Mouse (Mus musculus): ENCODE measurements around the gene Sh3pxd2a. TPM values are rescaled to one million over a fixed set of nuclear protein-coding genes. Genes with fewer than 3 reads are reported as not detected.

The Sh3pxd2a gene
- polyA plus RNA-seq, 1 experiment from 2014 or later, result 2.3 TPM

DNA sequence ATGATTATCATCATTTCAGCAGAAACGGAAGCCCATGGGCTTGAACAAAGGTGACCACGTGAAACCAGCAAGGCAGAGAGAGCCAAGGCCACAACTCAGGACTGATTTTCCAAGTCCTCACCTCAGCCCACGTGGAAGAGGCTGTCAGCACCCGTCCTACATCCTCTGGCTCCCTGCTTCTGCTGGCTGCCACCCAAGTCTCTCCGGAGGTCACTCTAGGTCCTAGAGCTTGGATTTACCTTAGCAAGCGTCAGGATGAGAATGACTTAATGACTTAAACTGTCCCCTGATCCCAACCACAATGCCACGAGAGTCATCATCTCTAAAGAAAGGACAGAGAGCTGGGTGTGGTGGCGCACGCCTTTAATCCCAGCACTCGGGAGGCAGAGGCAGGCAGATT is 11.5 kb downstream of the Sh3pxd2a start:
- Histone ChIP-seq H3K4me1 (replicated peaks) (peaks cover 33% of the 10 kb centered on the region), H3K27ac (replicated peaks) (no peak overlapping the region), H3K27me3 (no peaks in the 10 kb centered on the region), H3K4me2 (no peak overlapping the region), H3K9ac (no peak overlapping the region), H3K36me3 (no peaks in the 10 kb centered on the region), H3K4me3 (no peak overlapping the region), H3K9me3 (no peaks in the 10 kb centered on the region)
- 89% methylated on average over 10 of the region's 10 CpGs for WGBS
- ATAC-seq (ENCODE audit: low FRiP score, low read depth), result no peak

DNA sequence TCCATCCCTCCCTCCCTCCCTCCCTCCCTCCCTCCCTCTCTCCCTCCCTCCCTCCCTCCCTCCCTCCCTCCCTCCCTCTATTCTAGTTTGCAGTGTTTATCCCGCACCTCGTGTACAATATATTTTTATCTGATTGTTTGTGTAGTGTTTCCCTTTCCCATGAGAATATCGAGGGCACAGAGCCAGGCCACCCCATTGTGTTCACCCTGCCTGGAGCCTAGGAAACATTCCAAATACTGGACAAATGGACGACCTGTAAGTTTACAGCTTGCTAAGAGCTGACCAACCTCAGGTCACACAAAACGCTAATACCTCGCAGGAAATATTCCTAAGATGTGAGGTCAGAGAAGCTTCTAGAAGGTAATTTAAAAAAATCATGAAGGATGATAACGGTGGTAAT is 12.0 kb downstream of the Sh3pxd2a start:
- H3K27me3 ChIP-seq, result no peaks in the 10 kb centered on the region
- H3K4me1 ChIP-seq (replicated peaks), result peaks cover 35% of the 10 kb centered on the region
- no peak for ATAC-seq (ENCODE audit: low FRiP score, low read depth)
- H3K9ac ChIP-seq, result no peak overlapping the region
- no peak overlapping the region for H3K27ac ChIP-seq (replicated peaks)
- no peak overlapping the region for H3K4me2 ChIP-seq
- no peaks in the 10 kb centered on the region for H3K9me3 ChIP-seq
- H3K36me3 ChIP-seq, result no peaks in the 10 kb centered on the region
- WGBS, result 70% methylated on average over 7 of the region's 7 CpGs
- H3K4me3 ChIP-seq, result no peak overlapping the region

DNA sequence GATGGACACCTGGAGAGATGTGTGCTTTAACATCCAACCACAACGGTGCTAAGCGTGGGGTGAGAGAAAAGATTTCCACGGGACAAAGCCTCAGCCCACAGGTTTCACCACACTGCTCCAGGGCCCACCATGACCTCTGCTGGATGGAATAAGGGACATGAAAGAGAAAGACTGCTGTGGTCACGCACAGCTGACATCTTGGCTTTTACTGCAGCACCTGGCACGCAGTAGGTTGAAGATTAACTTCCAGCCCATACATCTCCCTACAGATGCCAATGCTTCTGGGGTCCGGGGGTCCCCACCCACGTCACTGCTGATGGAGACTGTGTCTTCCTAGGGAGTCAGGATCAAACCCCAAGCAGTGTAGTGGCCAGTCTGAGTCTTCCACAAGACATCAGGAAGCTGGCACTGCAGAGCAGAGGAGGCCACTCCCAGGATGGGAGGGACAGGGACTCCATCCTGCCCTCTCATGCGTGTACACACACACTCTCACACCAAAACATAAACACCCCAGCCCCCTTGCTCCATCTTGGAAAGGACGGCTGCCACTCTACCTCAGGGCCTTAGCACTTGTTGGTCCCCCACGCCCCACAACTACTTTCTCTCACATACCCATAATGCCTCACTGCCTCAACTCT is 12.6 kb downstream of the Sh3pxd2a start:
- Histone ChIP-seq H3K4me3 (no peak overlapping the region), H3K4me1 (replicated peaks) (peaks cover 42% of the 10 kb centered on the region), H3K36me3 (no peaks in the 10 kb centered on the region), H3K9ac (no peak overlapping the region), H3K27ac (replicated peaks) (no peak overlapping the region), H3K27me3 (no peaks in the 10 kb centered on the region), H3K4me2 (no peak overlapping the region), H3K9me3 (no peaks in the 10 kb centered on the region)
- WGBS, result 66% methylated on average over 10 of the region's 10 CpGs
- ATAC-seq (ENCODE audit: low FRiP score, low read depth), result no peak

DNA sequence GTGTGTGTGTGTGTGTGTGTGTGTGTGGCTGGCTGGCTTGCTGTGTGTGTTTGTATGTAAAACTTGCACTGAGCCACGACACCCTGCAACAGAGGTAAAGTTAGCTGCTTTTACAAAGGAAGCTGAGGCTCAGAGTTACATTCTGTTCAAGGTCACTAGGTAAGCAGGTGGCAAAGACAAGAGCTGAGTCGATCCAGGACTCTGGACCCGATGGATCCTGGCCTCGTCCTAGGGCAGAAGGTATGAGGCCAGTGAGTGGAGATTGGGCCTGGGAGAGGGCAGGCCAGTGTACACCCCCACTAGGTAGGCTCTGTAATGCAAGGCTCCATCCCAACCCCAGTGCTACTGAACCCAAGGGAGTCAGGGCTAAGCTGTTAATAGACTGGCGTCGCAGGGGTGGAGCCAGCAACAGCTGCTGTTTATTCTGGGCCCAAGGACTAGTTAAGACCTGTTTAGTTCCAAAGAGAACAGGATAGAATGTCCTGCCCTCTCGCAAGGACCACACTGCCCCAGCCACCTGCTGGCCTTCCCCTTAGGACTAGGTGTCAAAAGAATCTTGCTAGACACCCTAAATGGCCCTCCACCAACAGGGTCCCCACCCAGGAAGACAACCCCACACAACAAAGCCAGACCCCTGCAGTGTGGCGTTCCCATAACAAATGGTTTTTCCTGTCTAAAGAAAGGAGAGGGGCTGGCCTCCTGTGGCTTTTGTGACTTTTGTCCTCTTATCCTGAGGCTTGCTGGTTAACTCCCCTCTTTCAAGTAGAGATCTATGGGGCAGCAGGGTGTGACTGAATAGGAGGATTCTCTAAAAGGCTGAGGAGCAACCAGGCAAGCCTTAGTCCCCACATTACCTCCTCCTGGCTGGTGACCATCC is 13.7 kb downstream of the Sh3pxd2a start:
- no peak for ATAC-seq (ENCODE audit: low FRiP score, low read depth)
- H3K27me3 ChIP-seq, result no peaks in the 10 kb centered on the region
- H3K9me3 ChIP-seq, result no peaks in the 10 kb centered on the region
- WGBS, result 27% methylated on average over 8 of the region's 8 CpGs
- H3K36me3 ChIP-seq, result no peaks in the 10 kb centered on the region
- H3K9ac ChIP-seq, result no peak overlapping the region
- peaks cover 47% of the 10 kb centered on the region for H3K4me1 ChIP-seq (replicated peaks)
- no peak overlapping the region for H3K27ac ChIP-seq (replicated peaks)
- H3K4me2 ChIP-seq, result no peak overlapping the region
- no peak overlapping the region for H3K4me3 ChIP-seq

DNA sequence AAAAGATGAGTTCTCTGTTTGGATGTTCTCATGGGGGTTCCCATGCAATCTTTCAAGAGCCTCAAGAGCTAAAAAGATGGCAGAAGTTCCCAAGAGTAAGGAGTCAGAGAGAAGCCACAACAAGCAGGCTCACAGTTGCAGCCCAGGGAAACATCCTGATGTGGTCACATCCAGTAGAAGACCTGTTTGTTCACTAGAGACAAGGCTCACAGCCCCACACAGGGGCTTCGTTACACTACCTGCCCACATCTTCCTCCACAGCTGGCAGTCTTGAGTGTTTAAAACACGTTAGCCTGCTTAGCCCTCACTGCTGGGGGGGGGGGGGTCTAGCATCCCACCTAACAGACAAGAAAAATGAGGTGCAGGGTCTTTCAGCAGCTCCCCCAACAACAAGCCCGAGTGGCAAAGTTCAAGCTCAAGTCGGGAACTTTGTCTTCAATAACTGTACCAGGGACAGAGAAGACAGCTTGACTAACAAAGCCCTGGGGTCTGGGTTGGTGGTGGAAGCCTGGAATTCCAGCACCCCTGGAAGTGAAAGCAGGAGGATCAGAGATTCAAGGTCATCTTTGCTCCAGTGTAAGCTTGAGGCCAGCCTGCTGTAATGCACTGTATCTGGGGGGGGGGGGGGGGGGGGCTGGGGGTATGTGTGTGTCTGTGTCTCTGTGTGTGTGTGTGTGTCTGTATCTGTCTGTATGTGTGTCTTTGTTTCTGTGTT is 14.5 kb downstream of the Sh3pxd2a start:
- no peak overlapping the region for H3K4me3 ChIP-seq
- H3K27me3 ChIP-seq, result no peaks in the 10 kb centered on the region
- ATAC-seq (ENCODE audit: low FRiP score, low read depth), result no peak
- H3K27ac ChIP-seq (replicated peaks), result no peak overlapping the region
- no peaks in the 10 kb centered on the region for H3K36me3 ChIP-seq
- peaks cover 47% of the 10 kb centered on the region for H3K4me1 ChIP-seq (replicated peaks)
- no peak overlapping the region for H3K9ac ChIP-seq
- no peaks in the 10 kb centered on the region for H3K9me3 ChIP-seq
- 57% methylated on average over 4 of the region's 4 CpGs for WGBS
- H3K4me2 ChIP-seq, result no peak overlapping the region

DNA sequence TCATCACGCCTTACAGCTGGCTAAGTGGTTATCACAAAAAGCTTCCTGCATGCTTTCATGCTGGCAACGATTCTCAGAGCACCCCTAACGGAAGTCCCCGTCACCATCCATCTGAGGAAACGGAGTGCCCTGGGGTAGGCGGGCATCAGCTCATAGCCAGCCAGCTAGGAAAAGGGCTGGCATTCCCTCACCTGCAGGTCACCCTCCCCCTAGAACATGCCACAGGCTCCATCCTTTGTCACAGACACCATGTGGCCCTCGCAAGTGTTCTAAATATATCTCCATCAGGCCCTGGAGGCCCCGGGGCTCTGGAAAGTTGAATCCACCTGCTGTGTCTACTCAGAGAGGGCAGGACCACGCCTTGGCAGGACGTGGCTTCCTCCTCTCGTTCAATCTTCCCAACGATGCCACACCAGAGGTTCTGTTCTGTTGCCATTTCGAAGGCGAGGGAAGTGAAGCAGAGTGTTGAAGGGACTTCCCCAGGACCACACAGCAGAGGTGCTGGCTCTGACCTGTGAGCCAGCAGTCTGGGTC is 15.5 kb downstream of the Sh3pxd2a start:
- Histone ChIP-seq H3K4me2 (no peak overlapping the region), H3K4me1 (replicated peaks) (peaks cover 41% of the 10 kb centered on the region), H3K9me3 (no peaks in the 10 kb centered on the region), H3K9ac (no peak overlapping the region), H3K36me3 (no peaks in the 10 kb centered on the region), H3K27ac (replicated peaks) (no peak overlapping the region), H3K27me3 (no peaks in the 10 kb centered on the region), H3K4me3 (no peak overlapping the region)
- WGBS, result 71% methylated on average over 14 of the region's 14 CpGs
- no peak for ATAC-seq (ENCODE audit: low FRiP score, low read depth)

DNA sequence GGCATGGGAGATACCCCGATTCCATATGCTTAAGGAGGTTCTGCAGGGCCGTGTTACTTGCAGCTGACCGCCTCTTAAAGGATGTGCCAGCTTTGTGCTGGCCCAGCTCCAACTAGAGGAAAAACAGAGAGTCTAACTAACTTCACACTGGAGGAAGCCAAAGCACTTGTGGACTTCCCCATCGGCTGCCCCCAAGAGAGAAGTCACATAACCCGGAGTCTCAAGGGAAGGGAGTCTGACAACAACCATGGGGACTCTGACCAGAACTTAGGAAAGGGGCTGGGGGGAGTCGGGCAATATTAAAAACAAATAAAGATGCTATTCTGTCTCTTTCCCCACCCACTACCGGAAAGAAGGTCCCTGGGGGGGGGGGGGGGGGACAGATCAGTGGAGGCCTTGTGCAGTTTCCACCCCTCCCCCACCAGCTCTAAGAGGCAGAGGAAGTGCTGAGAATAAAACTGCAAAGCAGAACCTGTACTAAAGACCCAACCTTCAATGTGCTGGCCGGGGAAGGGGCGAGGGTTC is 17.3 kb downstream of the Sh3pxd2a start:
- peak; percentile 47; the same call in 1 of the 2 replicates for ATAC-seq (ENCODE audit: low FRiP score, low read depth)
- Histone ChIP-seq H3K4me3 (no peak overlapping the region), H3K27me3 (no peaks in the 10 kb centered on the region), H3K4me1 (replicated peaks) (peaks cover 44% of the 10 kb centered on the region), H3K9ac (no peak overlapping the region), H3K9me3 (no peaks in the 10 kb centered on the region), H3K4me2 (no peak overlapping the region; the same call in 1 of the 2 replicates), H3K27ac (replicated peaks) (0 out of 2 replicates have a peak overlapping the region, but pooled peaks have one; percentile 0), H3K36me3 (no peaks in the 10 kb centered on the region)
- 42% methylated on average over 9 of the region's 9 CpGs for WGBS

DNA sequence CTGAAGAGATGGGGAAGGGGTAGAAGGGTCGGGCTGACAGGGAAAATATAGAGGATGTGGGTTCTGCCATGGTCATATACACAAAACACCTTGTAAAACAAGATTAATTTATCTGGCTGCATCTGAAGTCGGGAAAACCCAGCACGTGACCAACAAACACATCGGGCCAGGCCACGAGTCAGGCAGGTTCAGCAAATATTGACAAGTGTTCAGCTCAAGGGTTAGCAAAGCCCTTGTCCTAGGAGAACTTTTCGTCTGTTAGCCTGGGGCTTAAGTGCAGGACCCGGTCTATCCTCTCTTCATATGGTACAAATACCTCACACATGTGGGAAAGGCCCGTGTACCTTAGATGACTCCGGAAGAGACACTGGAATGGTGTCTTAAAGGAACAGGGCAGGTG is 18.1 kb downstream of the Sh3pxd2a start:
- 82% methylated on average over 9 of the region's 9 CpGs for WGBS
- peaks cover 44% of the 10 kb centered on the region for H3K4me1 ChIP-seq (replicated peaks)
- H3K27ac ChIP-seq (replicated peaks), result no peak overlapping the region
- H3K36me3 ChIP-seq, result no peaks in the 10 kb centered on the region
- H3K4me2 ChIP-seq, result no peak overlapping the region
- no peaks in the 10 kb centered on the region for H3K27me3 ChIP-seq
- H3K9me3 ChIP-seq, result no peaks in the 10 kb centered on the region
- ATAC-seq (ENCODE audit: low FRiP score, low read depth), result no peak
- no peak overlapping the region for H3K4me3 ChIP-seq
- H3K9ac ChIP-seq, result no peak overlapping the region

DNA sequence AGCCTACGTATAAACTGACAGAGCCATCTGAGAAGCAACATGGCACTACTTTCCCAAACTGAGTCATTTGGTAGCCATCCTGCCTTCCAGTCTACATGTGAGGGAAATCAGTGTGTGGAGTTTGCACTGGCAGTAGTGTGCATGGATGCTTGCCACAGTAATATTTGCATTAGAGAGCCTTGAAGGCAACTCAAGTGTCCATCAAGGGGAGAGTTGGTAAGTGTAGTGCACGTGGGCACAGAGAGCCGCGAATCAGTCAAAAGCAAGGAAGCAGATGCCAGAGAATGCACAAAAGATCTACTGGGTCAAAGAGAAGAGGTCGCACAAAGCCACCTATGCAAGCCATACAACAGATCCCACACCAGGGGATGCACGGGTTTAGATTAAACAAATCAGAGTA is 18.5 kb downstream of the Sh3pxd2a start:
- Histone ChIP-seq H3K36me3 (no peaks in the 10 kb centered on the region), H3K9me3 (no peaks in the 10 kb centered on the region), H3K27ac (replicated peaks) (no peak overlapping the region), H3K9ac (no peak overlapping the region), H3K4me3 (no peak overlapping the region), H3K4me2 (no peak overlapping the region), H3K4me1 (replicated peaks) (peaks cover 41% of the 10 kb centered on the region), H3K27me3 (no peaks in the 10 kb centered on the region)
- WGBS, result 75% methylated on average over 6 of the region's 6 CpGs
- ATAC-seq (ENCODE audit: low FRiP score, low read depth), result no peak

DNA sequence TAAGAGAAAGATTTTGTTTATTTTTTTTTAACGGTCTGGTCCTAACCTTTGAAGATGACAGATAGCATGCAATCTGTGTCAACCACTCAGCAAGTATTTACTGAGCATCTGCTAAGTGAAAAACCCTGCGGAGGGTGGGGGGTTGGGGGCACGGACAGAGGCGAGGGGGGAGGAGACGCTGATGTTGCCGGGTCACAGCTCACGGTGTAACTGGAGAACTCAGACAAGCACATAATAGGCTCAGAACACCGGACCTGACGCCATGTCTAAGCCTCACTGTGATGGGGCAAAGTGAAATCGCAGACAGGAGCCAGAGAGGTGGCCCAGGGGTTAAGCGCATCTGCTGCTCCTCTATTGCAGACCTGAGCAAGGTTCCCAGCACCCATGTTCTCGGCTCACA is 19.7 kb downstream of the Sh3pxd2a start:
- no peaks in the 10 kb centered on the region for H3K27me3 ChIP-seq
- no peaks in the 10 kb centered on the region for H3K9me3 ChIP-seq
- H3K27ac ChIP-seq (replicated peaks), result no peak overlapping the region
- no peak overlapping the region for H3K4me3 ChIP-seq
- no peak overlapping the region for H3K9ac ChIP-seq
- no peak for ATAC-seq (ENCODE audit: low FRiP score, low read depth)
- 50% methylated on average over 12 of the region's 12 CpGs for WGBS
- H3K36me3 ChIP-seq, result no peaks in the 10 kb centered on the region
- H3K4me1 ChIP-seq (replicated peaks), result peaks cover 34% of the 10 kb centered on the region
- no peak overlapping the region for H3K4me2 ChIP-seq

DNA sequence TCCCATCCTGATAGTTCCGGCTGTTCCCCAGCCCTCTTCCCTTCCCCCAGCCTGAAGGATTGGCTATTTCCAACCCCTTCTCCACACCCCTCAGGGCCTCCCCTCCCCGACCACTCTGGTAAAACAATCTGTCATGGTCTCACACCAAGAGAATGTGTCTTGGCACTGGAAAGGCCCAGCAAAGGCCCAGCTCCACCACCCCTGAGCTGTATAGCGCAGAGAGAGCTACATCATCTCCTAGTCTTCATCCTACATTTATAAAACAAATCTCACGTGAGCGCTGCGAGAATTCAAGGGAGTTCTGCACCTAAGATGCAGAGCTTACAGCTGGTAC is 21.9 kb downstream of the Sh3pxd2a start:
- Histone ChIP-seq H3K9me3 (no peaks in the 10 kb centered on the region), H3K36me3 (no peaks in the 10 kb centered on the region), H3K4me3 (no peak overlapping the region), H3K9ac (no peak overlapping the region), H3K4me2 (no peak overlapping the region), H3K27me3 (no peaks in the 10 kb centered on the region), H3K27ac (replicated peaks) (no peak overlapping the region), H3K4me1 (replicated peaks) (peaks cover 26% of the 10 kb centered on the region)
- 72% methylated on average over 6 of the region's 6 CpGs for WGBS
- no peak for ATAC-seq (ENCODE audit: low FRiP score, low read depth)

Data from hindbrain, embryonic 15.5 days (tissue).